Mouse (Mus musculus) spleen, postnatal 10 days (tissue): Measurements from ENCODE around the gene Megf11.

Experiments
- DNase-seq, 2 experiments: peaks; one replicate each; pipeline ENCODE4 v3.0.0; 2021 to 2022; ENCODE audit warnings: low spot score in 2 of 2

The Megf11 gene

DNA sequence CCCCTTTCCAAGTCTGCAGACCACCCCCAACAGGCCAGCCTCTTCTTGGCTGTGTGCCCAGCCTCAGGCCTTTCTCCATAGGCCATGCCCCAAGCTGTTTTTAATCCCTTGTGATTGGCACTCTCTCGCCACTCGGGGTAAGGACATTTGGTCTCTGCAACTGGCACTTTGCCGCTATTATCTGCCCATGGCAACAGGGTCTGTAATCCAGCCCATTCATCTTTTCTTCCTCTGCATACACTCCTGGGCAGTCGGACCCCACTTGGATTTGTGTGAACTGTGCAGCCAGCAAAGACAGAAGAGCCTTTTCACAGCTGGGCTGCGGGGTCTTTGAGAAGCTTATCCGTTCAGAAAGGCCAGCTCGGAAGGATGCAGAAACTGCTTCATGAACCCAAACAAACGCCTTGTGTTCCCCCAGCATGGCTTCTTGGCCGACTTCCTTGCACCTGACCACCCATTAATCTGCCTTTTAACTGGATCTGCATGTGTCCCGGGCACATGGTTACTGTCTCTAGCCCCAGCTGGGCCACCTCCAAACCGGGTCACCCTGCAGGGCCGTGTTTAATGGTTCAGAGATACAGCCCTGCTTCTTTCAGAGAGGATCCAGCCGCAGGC, 220.4 kb downstream of the Megf11 start:
- DNase-seq, result no peak

- no peak for DNase-seq
Measured at GRCm38 (mm10) chr9:64607049-64607448, 221.6 kb downstream of the Megf11 start.

GRCm38 (mm10) chr9:64609546-64609945, 224.1 kb downstream of the Megf11 start:
- DNase-seq, result no peak

DNA sequence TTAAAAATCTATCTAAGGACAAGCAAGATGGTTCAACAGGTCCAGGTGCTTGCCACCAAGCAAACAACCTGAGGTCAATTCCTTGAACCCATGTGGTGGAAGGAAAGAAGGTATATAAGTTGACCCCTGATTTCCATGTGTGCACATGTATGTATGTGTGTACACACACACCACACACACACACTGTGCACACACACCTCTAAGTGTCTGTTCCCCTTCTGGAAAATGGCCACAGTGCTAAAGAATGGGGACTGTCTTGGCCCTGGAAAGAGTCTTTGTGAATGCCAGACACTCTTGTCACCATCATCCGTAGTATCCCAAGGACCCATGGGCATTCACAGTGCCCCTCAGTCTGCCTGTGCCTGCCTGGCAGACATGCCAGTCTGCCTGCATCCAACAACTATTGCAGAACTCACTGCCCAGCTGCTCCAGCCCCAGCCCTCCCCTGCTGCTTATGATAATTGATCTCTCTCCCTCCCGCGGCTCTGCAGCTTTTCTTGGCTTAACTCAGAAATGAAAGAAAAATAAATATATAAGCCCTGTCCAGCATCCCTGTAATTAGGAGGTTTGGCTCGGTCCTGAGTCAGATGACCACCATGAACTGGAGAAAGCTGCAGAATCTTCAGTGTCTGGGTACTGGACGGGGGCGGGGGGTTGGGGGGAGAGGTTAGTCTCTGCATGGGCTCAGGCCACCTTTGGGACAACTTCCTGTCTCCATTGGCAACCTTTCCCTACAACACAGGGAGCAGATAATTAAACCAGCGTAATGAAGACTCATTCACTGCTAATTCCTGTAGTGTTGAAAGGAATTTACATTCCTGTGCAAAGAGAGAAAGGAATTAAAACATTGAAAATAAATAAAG, 226.9 kb downstream of the Megf11 start:
- no peak for DNase-seq

DNA sequence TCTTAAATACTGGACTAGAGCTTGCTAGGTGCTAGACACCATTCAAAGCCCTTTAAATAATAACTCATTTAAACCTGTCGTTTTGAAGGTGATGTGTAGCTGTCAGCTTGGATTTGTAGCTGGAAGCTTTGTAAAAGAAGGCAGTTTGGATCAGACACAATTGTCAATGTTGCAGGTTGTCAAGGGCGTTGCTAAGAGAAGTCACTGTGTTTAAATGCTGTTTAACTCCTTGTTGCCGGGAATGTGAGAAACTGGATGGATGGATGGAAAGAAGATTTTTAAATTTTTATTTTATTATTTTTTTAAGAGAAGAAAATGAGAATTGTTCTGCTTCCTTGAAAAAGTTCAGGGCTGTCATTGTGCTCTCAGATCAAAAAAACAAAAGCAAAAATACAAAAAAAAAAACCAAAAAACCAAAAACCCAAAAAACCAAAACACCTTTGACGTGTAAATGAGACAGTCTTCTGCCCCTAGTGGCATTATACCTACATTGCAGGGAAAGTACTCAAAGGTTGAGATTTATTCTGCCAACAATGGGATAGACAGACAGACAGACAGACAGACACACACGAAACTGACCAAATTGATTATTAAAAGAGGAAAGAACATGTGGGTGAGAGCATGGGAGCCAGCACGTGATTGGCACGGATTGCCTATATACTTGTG, 227.7 kb downstream of the Megf11 start:
- no peak for DNase-seq

- no peak for DNase-seq
Measured at GRCm38 (mm10) chr9:64617413-64617812, 232.0 kb downstream of the Megf11 start.

GRCm38 (mm10) chr9:64618433-64618832, 233.0 kb downstream of the Megf11 start:
- DNase-seq, result no peak

GRCm38 (mm10) chr9:64619440-64619839, 234.0 kb downstream of the Megf11 start:
- DNase-seq, result no peak

GRCm38 (mm10) chr9:64620596-64620995, 235.2 kb downstream of the Megf11 start:
- no peak for DNase-seq

DNA sequence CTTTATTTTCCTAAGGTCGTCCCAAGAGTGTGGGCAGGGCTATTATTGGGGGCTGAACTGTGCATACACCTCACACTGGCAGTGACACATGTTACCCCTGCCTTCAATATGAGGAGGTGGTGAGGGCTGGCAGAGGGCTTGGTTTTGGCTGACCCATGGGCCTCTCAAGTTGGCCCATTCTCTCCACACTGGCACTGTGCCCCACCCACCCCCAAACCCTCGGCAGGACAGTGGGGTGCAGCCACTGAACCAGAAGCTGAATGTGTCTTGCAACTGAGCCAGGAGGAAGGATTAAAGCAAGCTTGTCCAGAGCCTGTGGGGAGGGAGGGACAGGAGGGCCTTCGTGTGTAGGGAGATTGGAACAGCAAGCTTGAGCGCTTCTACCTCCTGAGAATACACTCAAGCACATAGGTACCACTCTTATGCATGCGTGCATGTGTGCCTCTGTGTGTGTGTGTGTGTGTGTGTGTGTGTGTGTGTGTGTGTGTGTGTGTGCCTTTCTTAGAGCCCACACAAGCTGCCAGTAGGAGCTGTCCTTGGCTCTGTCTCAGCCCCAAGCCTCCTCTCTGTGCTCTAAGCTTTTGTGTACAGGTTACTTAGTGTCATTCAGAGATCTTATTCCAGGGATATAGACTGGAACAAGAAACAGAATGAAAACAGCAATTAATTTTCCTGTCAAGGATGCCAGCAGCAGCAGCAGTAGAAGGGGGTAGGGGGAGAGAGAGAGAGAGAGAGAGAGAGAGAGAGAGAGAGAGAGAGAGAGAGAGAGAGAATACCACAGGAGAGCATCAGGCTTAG, 236.3 kb downstream of the Megf11 start:
- DNase-seq, result no peak

DNA sequence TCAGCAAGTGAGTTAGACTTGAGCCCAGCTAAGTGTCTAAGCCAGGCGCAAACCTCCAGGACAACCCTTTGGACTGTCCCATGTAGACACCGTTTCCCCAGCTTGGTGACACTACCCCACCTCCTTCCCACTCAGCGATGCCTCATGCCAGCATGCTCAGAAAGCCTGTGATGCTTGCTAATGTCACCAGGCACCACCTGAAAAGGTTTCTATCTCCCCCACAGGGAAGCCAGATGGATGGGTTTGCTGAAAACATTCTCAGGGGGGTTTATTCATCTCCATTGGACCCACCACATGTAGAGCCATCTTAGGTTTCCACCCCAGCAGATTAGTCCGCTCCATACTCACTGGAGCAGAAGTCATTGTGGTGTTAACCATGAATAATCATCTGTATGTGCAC, 237.9 kb downstream of the Megf11 start:
- DNase-seq, result no peak

DNA sequence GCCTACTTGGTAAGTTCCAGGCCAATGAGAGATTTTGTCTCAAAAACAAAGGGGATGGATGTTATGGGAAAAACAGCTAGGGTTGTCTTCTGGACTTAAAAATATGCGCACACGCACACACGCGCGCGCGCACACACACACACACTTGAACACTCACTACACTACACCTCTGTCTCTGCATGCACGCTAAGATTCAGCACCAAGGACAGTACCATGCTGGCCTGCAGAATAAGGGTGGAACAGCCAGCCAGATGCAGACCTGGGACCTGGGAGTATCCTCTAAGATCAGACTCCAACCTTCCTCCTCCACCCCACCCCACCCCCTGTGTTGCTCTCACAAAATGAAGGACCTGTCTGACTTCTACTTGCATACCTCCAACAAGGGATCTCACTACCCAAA, 239.1 kb downstream of the Megf11 start:
- DNase-seq, result peak in 1 of 2 experiments; percentile 56

GRCm38 (mm10) chr9:64629802-64630201, 244.4 kb downstream of the Megf11 start:
- DNase-seq, result no peak

DNA sequence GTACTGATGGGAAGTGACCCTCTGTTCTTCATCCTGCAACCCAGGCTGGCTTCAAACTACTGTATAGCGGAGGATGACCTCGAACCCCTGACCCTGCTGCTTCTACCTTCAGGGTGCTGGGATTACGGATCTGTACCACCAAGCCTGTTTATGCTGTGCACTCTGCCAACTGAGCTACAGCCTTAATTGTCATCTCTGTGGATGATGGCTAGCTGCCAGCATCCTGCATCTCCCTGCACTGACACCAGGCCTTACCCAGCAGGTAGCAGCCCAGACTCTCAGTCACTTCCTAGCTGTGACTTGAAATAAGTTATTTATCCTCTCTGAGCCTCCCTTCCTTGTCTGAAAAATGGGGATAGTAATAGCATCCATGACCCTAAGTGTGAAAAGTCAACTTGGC, 247.7 kb downstream of the Megf11 start:
- no peak for DNase-seq

DNA sequence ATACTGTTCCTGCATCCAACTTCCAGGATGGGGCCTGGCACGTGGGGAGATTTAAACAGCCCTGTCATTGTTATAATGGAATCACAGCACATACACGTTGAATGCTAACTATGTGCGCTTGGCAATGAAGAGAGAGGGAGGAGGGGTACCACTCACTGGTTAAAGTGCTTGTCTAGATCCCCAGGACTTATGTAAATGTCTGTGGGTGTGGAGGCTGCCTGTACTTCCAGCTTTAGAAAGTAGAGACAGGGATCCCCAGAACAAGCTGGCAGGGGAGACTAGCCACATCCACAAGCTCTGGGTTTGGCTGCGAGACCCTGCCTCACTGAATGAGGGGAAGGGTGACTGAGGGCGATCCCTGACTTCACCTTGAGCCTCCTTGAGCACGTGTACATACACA, 250.7 kb downstream of the Megf11 start:
- DNase-seq, result no peak

GRCm38 (mm10) chr9:64636961-64637360, 251.5 kb downstream of the Megf11 start:
- no peak for DNase-seq

- peak in 1 of 2 experiments; percentile 58 for DNase-seq
Measured at GRCm38 (mm10) chr9:64638250-64638649, 252.8 kb downstream of the Megf11 start.

GRCm38 (mm10) chr9:64639664-64640063, 254.2 kb downstream of the Megf11 start:
- DNase-seq, result peak; percentile 14 to 31

DNA sequence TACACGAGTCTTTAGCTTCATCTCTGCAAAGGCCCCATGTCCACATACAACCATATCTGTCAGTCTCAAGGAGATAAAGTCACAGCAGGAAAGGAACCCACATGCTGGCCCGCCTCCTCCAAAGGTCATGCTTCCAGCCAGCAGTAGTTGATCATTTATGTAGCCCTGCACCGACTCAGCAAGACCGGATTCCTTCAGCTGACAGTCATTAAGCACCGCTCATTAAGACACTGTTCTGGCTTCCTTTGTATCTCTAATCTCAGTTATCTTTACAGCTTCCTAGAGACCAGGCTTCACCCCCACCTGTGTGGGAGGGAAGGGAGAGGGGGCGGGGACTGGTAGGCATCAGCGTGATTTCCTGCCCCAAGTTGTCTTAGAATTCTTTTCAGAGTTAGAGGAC, 258.7 kb downstream of the Megf11 start:
- no peak for DNase-seq

DNA sequence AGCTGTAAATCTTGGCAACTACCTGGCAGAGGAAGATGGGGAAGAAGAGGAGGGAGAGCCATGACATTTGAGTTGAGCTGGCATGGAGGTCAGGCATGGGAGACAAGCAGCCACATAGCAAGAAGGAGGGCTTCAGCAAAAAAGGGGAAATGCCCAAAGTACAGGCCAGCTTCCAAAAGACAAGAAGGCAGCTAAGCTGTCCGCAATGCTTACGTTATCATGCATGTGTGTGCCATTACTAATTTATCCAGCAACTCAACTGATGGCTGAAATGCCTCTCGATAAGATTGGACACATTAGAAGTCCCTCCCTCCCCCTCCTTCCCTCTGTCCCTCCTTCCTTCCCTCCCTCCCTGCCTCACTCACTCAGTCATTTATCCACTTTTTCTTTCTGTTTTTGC, 260.0 kb downstream of the Megf11 start:
- DNase-seq, result no peak

DNA sequence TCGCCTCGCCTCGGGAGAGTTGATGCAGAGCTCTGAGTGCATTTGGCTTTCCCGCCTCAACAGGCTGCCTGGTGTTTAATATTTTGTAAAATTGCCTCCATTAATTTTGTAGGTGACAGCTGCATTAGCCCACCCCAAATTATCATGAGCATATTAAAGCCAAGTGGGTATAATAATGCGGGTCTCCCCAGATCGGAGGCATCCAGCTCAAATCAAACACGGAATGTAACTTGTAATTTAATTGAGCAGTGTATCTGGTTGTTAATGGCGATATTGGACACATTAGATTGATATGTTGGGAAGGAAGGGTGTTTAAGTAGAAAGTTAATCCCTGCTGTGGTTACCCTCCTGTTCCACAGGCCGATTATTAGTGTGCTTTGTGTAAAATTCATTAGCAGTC, 264.0 kb downstream of the Megf11 start:
- no peak for DNase-seq

DNA sequence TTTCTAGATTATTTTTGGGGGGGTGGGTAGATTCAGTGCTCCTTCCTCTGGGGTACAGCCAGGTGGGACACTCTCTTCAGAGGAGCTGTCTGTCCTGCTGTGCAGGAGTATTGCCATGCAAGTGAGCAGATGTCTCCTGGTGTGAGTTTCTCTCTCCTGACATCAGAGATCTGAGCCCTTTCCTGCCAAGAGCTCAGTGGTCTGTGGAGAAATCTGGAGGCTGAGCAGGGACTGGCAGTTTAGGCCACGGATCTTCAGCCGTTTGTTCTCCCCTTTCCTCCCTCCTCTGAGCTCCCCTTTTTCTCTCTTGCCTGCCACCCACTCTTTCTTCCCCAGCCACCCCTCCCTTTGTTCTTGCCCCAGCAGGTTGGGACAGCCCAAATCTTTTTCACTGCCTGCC, 264.5 kb downstream of the Megf11 start:
- DNase-seq, result no peak
